Mouse (Mus musculus) heart, adult 2 months (tissue): ENCODE data around the gene Ccdc36.

ENCODE experiments used
- CTCF ChIP-seq: fragments of 200-600 bp; IDR thresholded peaks from 2 replicates; pipeline ENCODE4 v1.8.1; 2022; ENCODE audit warnings: antibody characterized with exemption, mild to moderate bottlenecking, moderate library complexity
- EP300 ChIP-seq: fragments of 200-500 bp; IDR thresholded peaks from 2 replicates; pipeline ENCODE4 v1.6.1; 2011; ENCODE audit warnings: low read depth, low read length, control low read depth; ENCODE audit not compliant: insufficient read depth

DNA sequence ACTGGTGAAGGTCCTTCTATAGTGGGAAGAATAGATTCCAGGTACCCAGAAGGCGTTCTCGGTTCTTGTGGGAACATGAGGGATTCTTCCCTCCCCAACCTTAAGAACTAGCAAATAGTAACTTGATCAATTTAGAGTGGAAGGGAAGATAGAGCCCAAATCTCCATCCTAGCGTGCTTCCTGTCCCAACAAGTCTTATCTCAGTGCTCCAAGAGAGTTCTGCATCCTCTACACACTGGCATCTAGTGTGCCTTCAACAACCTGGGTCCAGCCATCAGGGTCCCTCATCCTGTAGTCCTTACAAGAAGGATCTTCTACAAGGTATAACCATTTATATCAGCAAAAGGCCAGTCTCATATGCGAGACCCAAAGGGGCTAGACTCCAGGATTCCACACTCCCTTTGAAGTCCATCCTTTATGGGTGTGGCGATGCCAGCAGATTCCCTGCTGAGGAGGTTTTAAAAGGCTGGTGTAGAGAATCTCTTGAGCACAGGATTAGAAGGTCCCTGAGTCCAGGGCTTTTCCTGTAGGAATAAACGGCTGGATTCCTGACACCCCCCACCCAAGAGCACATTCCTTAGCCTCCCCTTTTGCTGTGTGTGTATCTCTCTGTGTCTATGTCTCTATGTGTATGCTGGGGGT lies 23.4 kb upstream of the Ccdc36 start:
- TF ChIP-seq EP300 (no peak), CTCF (no peak)
